39 mouse cellular contexts compared by ENCODE assay signal in genomic region chr17:86911261-86911660, GRCm38 (mm10). TPM values are rescaled to one million over a fixed set of nuclear protein-coding genes. Genes with fewer than 3 reads are reported as not detected.
A peak's percentile ranks its signal among the peaks of the same experiment; 100 is the strongest.
DNase-seq lines count a peak whose midpoint lies in the region; ATAC-seq and TF ChIP-seq lines count a peak whose summit lies in the region.
"Had no signal": no experiment of that assay in that cellular context is flagged by ENCODE, and none has a peak within 500 bp of the region (broad histone marks: within the 10 kb centered on the region; RNA-seq: fewer than 3 reads in every experiment).

No protein-coding gene starts in this region.

- H3K9me3 ChIP-seq in heart, embryonic 10.5 days: no peaks in the 10 kb centered on the region
- H3K9me3 ChIP-seq in stomach, postnatal 0 days (ENCODE audit: control insufficient read depth, low read length): no peaks in the 10 kb centered on the region
- H3K9me3 ChIP-seq: forebrain, embryonic 13.5 days; heart, embryonic 15.5 days; hindbrain, embryonic 15.5 days; stomach, embryonic 15.5 days had no signal

- DNase-seq in heart, embryonic 10.5 days (ENCODE audit: low spot score): peak; percentile 72
- DNase-seq in heart, adult 9 months (ENCODE audit: low spot score in 2 of 2): no peak
- peak; percentile 2 to 8 for DNase-seq in layer of hippocampus, postnatal 10 days (ENCODE audit: low spot score in 2 of 2)
- DNase-seq in layer of hippocampus, adult 9-10 months (ENCODE audit: low spot score): no peak
- DNase-seq in urinary bladder, adult 2 months (ENCODE audit: low spot score): peak; percentile 11
- DNase-seq in urinary bladder, postnatal 10 days (ENCODE audit: low spot score): no peak
- peak; percentile 4 for DNase-seq in stomach, postnatal 0 days (ENCODE audit: low spot score)
- no peak for DNase-seq in cerebellum, adult 9-10 months
- DNase-seq: adrenal gland, postnatal 14 days; cerebellum, adult 11 months; cerebellum, adult 9-11 months; gastrocnemius, postnatal 14 days; kidney, adult 2 months; kidney, postnatal 36 days; layer of hippocampus, postnatal 36 days; lung, embryonic 14.5 days; lung, postnatal 14 days; midbrain, embryonic 14.5 days; retina, postnatal 1 day; right cerebral cortex, postnatal 14 days; thymus, adult 2 months; thymus, postnatal 36 days had no signal

- TF ChIP-seq EP300 in stomach, postnatal 0 days (optimal IDR thresholded peaks at IDR 0.05): no peak

- H3K9ac ChIP-seq in stomach, postnatal 0 days (ENCODE audit: low read length): no peak overlapping the region
- H3K9ac ChIP-seq: forebrain, embryonic 13.5 days; heart, embryonic 15.5 days; hindbrain, embryonic 15.5 days; liver, embryonic 14.5 days; lung, embryonic 14.5 days; stomach, embryonic 15.5 days had no signal

- no peak overlapping the region for H3K4me2 ChIP-seq in stomach, postnatal 0 days (replicated peaks; ENCODE audit: low read depth)
- H3K4me2 ChIP-seq: forebrain, embryonic 13.5 days; heart, embryonic 15.5 days; hindbrain, embryonic 15.5 days; limb, embryonic 12.5 days; lung, embryonic 14.5 days; stomach, embryonic 15.5 days had no signal

- H3K27ac ChIP-seq in heart, embryonic 10.5 days: no peak overlapping the region
- no peak overlapping the region for H3K27ac ChIP-seq in stomach, postnatal 0 days (replicated peaks)
- H3K27ac ChIP-seq: forebrain, embryonic 13.5 days; heart, embryonic 15.5 days; hindbrain, embryonic 15.5 days; layer of hippocampus, adult 2 months; limb, embryonic 12.5 days; liver, embryonic 14.5 days; stomach, embryonic 15.5 days had no signal

- no peak overlapping the region for H3K4me3 ChIP-seq in heart, embryonic 10.5 days
- H3K4me3 ChIP-seq in stomach, postnatal 0 days (ENCODE audit: low read depth, low read length): no peak overlapping the region
- H3K4me3 ChIP-seq: erythroblast, embryonic 14.5 days; forebrain, embryonic 13.5 days; heart, embryonic 15.5 days; hindbrain, embryonic 15.5 days; layer of hippocampus, adult 2 months; limb, embryonic 12.5 days; stomach, embryonic 15.5 days had no signal

- peaks cover 22% of the 10 kb centered on the region for H3K27me3 ChIP-seq in heart, embryonic 10.5 days (ENCODE audit: insufficient read depth, poor library complexity, severe bottlenecking)
- no peaks in the 10 kb centered on the region for H3K27me3 ChIP-seq in stomach, postnatal 0 days (ENCODE audit: control insufficient read depth, insufficient read depth, low read length)
- H3K27me3 ChIP-seq: forebrain, embryonic 13.5 days; hindbrain, embryonic 15.5 days had no signal

- ATAC-seq in stomach, postnatal 0 days (ENCODE audit: low FRiP score, low TSS enrichment): no peak
- ATAC-seq: forebrain, embryonic 13.5 days; inflammation-experienced regulatory T-cells, adult 6 months had no signal

- no peaks in the 10 kb centered on the region for H3K36me3 ChIP-seq in heart, embryonic 10.5 days
- no peaks in the 10 kb centered on the region for H3K36me3 ChIP-seq in stomach, postnatal 0 days (ENCODE audit: control insufficient read depth, insufficient read depth, low read length)
- H3K36me3 ChIP-seq: heart, embryonic 15.5 days; hindbrain, embryonic 15.5 days; limb, embryonic 12.5 days; stomach, embryonic 15.5 days had no signal

- 46% methylated on average over 5 of the region's 5 CpGs for WGBS in heart, embryonic 10.5 days
- WGBS in stomach, postnatal 0 days: 62% methylated on average over 5 of the region's 5 CpGs

- peaks cover 23% of the 10 kb centered on the region for H3K4me1 ChIP-seq in heart, embryonic 10.5 days
- no peaks in the 10 kb centered on the region for H3K4me1 ChIP-seq in stomach, postnatal 0 days (replicated peaks; ENCODE audit: control insufficient read depth, insufficient read depth)
- H3K4me1 ChIP-seq: forebrain, embryonic 13.5 days; heart, embryonic 15.5 days; hindbrain, embryonic 15.5 days; limb, embryonic 12.5 days; stomach, embryonic 15.5 days had no signal

- no peak for TF ChIP-seq CTCF in stomach, postnatal 0 days (IDR thresholded peaks at IDR 0.05; ENCODE audit: low read depth)

RNA-seq across cellular contexts. Expression of gene Tmem247, which starts 5.9 kb away (rescaled TPM):
- not detected in 2 replicates for polyA plus RNA-seq in heart, embryonic 10.5 days (2016; fragmentation: Nextera tagmentation; extraction: Ambion mirVana)
- total RNA-seq in layer of hippocampus, postnatal 10 days (2021): not detected
- not detected in 2 replicates for polyA plus RNA-seq in urinary bladder, adult 2 months (2012; rRNA removed)
- polyA plus RNA-seq in stomach, postnatal 0 days (2015; fragmentation: Nextera tagmentation; extraction: Ambion mirVana): not detected in 2 replicates
- total RNA-seq: adrenal gland, postnatal 14 days; common myeloid progenitor, adult 5-6 weeks; gastrocnemius, postnatal 14 days; granulocyte monocyte progenitor cell, adult 5-6 weeks; heart, postnatal 25 days; layer of hippocampus, adult 2 months; layer of hippocampus, postnatal 36 days; left cerebral cortex, postnatal 10 days; monocyte, adult 5-6 weeks had no signal
- polyA plus RNA-seq: embryonic facial prominence, embryonic 14.5 days; erythroblast, embryonic 14.5 days; forebrain, embryonic 13.5 days; heart, embryonic 15.5 days; hindbrain, embryonic 15.5 days; inflammation-experienced regulatory T-cells, adult 6 months; kidney, adult 2 months; kidney, embryonic 16.5 days; limb, embryonic 12.5 days; liver, embryonic 14.5 days; lung, embryonic 14.5 days; midbrain, embryonic 14.5 days; neural tube, embryonic 14.5 days; stomach, embryonic 15.5 days; thymus, adult 2 months had no signal

RNA-seq across cellular contexts. Expression of gene Atp6v1e2, which starts 36.4 kb away (rescaled TPM):
- not detected in 2 replicates for polyA plus RNA-seq in heart, embryonic 10.5 days (2016; fragmentation: Nextera tagmentation; extraction: Ambion mirVana)
- under 1 TPM in 1 of 2 experiments, not detected in 1; 0.37 TPM for total RNA-seq in layer of hippocampus, postnatal 10 days (2021)
- polyA plus RNA-seq in urinary bladder, adult 2 months (2012; rRNA removed): not detected in 2 replicates
- polyA plus RNA-seq in stomach, postnatal 0 days (2015; fragmentation: Nextera tagmentation; extraction: Ambion mirVana): 0.12 TPM in 1 of 2 replicates, not detected in the other
- total RNA-seq: adrenal gland, postnatal 14 days; common myeloid progenitor, adult 5-6 weeks; gastrocnemius, postnatal 14 days; granulocyte monocyte progenitor cell, adult 5-6 weeks; heart, postnatal 25 days; layer of hippocampus, adult 2 months; layer of hippocampus, postnatal 36 days; left cerebral cortex, postnatal 10 days; monocyte, adult 5-6 weeks had no signal
- polyA plus RNA-seq: embryonic facial prominence, embryonic 14.5 days; erythroblast, embryonic 14.5 days; forebrain, embryonic 13.5 days; inflammation-experienced regulatory T-cells, adult 6 months; kidney, adult 2 months; kidney, embryonic 16.5 days; limb, embryonic 12.5 days; liver, embryonic 14.5 days; lung, embryonic 14.5 days; midbrain, embryonic 14.5 days; neural tube, embryonic 14.5 days; stomach, embryonic 15.5 days; thymus, adult 2 months had no signal

RNA-seq across cellular contexts. Expression of gene Rhoq, which starts 51.6 kb away (rescaled TPM):
- 15.5 and 15.9 TPM in 2 replicates for polyA plus RNA-seq in heart, embryonic 10.5 days (2016; fragmentation: Nextera tagmentation; extraction: Ambion mirVana)
- 10 to 100 TPM; 38.6 to 39.4 TPM for total RNA-seq in layer of hippocampus, postnatal 10 days (2021)
- 43.4 and 52.5 TPM in 2 replicates for polyA plus RNA-seq in urinary bladder, adult 2 months (2012; rRNA removed)
- polyA plus RNA-seq in stomach, postnatal 0 days (2015; fragmentation: Nextera tagmentation; extraction: Ambion mirVana): 5.6 and 6.2 TPM in 2 replicates

Comparison
In these comparisons a context has a peak if more than half of its experiments do, and no peak if none do; other contexts are left out.
1. DNase-seq: peak in heart, embryonic 10.5 days (single experiment), layer of hippocampus, postnatal 10 days (2 of 2), urinary bladder, adult 2 months (single experiment) and stomach, postnatal 0 days (single experiment); none in heart, adult 9 months (0 of 2), layer of hippocampus, adult 9-10 months (single experiment), urinary bladder, postnatal 10 days (single experiment) and cerebellum, adult 9-10 months (single experiment).